Mouse (Mus musculus): ENCODE results near the gene Crabp1. TPM values are rescaled to one million over a fixed set of nuclear protein-coding genes. Genes with fewer than 3 reads are reported as not detected.

Crabp1 gene
- not detected for polyA plus RNA-seq (2017; shearing (Covaris generic))

DNA sequence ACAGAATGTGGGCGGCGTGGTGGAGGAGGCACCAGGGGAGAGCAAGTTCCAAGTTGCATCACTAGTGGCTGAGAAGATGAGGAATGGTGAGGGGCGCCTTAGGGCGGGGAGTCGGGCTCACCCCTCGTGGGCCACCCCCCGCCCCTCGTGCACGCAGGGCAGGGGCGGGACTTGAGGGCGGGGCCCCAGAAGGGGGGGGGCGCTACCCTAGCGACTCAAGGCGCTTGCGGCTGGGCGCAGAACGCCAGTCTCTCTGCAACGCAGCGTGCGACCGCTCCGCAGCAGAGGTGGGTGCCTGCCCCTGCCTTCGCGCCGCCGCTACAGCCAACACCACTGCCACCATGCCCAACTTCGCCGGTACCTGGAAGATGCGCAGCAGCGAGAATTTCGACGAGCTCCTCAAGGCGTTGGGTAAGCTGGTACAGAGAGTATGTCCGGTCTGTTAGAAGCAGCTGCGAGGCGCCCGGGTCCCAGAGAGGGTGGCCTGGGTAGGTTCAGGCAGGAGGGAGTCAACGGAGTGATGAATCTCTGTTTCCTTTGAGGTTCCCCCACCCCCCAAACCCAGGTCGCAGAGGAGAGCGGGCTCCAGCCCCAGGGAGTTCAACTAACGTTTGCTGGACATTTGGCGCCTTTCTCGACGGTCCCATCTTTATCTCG lies at the start of gene Crabp1:
Crabp1 (plus strand) TSS at position 188 of the 657 bp plus-strand sequence.

DNA sequence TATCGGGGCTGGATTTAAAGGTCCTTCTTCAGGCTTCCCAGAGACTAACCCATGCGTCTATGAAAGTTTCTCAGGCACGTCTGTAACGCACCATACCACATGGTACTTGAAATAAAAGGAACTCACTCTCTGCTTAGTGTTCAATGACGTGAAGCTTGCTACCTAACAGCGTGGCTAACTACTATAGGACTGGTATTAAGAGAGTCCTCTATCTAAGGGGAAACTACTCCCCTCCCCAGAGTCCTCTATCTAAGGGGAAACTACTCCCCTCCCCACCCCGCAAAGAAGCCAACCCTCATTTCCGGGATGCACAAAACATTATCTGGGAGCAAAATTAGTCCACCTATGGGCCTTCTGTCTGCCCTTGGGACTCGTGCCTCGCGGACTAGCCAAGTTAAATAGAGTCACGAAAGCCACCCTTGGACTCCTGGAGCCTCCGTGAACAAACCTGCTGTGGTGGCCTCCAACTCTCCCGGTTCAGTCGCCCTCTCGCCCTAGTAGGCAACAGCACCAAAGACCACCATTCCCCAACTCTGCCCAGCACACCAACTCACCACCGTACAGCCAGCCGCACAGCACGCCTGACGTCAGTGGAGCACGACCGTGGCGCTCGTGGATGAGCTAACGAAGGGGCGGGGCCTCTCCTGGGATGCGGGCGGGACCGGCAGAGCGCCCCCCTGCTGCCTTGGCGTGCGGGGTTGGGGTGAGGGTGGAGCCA lies 30.5 kb upstream of the Crabp1 start, which contains the start of gene Wdr61:
Wdr61 (minus strand) TSS at position 599 of the 718 bp plus-strand sequence.

Other genes with a start within 250 kb of the Crabp1 start
- gene Sh2d7, start 225.8 kb upstream of the Crabp1 start, polyA plus RNA-seq (2017; shearing (Covaris generic)): not detected
- gene Cib2, start 204.5 kb upstream of the Crabp1 start, polyA plus RNA-seq (2017; shearing (Covaris generic)): 1.2 TPM
- gene Idh3a, start 178.4 kb upstream of the Crabp1 start, polyA plus RNA-seq (2017; shearing (Covaris generic)): 116 TPM
- gene Acsbg1, start 102.9 kb upstream of the Crabp1 start, polyA plus RNA-seq (2017; shearing (Covaris generic)): 52.7 TPM
- gene Dnaja4, start 65.9 kb upstream of the Crabp1 start, polyA plus RNA-seq (2017; shearing (Covaris generic)): 9.4 TPM
- gene Wdr61, start 30.2 kb upstream of the Crabp1 start, polyA plus RNA-seq (2017; shearing (Covaris generic)): 104 TPM
- 27.8 TPM for gene Ireb2, start 99.0 kb downstream of the Crabp1 start, polyA plus RNA-seq (2017; shearing (Covaris generic))
- 0.38 TPM for gene Hykk, start 152.5 kb downstream of the Crabp1 start, polyA plus RNA-seq (2017; shearing (Covaris generic))
- 273 TPM for gene Psma4, start 186.0 kb downstream of the Crabp1 start, polyA plus RNA-seq (2017; shearing (Covaris generic))
- gene AY074887, start 186.2 kb downstream of the Crabp1 start, polyA plus RNA-seq (2017; shearing (Covaris generic)): not detected
- not detected for gene Chrna5, start 216.1 kb downstream of the Crabp1 start, polyA plus RNA-seq (2017; shearing (Covaris generic))

Data from inflammation-experienced regulatory T-cells, adult 16 weeks (primary cell).